Mouse (Mus musculus) cerebellum, adult 2 months (tissue): Measurements from ENCODE around the gene Prdm13. TPM values are rescaled to one million over a fixed set of nuclear protein-coding genes. Genes with fewer than 3 reads are reported as not detected.
A peak's percentile ranks its signal among the peaks of the same experiment; 100 is the strongest.

Experiments
- DNase-seq, 2 experiments: peaks; one replicate each; pipeline ENCODE4 v3.0.0; 2021
- H3K27ac ChIP-seq: fragments of 200-500 bp; 2 replicates; pipeline ENCODE4 v1.5.1; 2012; ENCODE audit warnings: low read length, control low read depth, inconsistent platforms; ENCODE audit not compliant: insufficient read depth
- H3K27me3 ChIP-seq: fragments of 200-500 bp; 2 replicates; pipeline ENCODE4 v1.6.1; 2012; ENCODE audit warnings: inconsistent platforms, mild to moderate bottlenecking, low read length, moderate library complexity; ENCODE audit not compliant: control insufficient read depth, insufficient read depth
- H3K4me1 ChIP-seq: fragments of 200-500 bp; 2 replicates; pipeline ENCODE4 v1.6.1; 2011; ENCODE audit warnings: low read length; ENCODE audit not compliant: control insufficient read depth, insufficient read depth
- H3K4me3 ChIP-seq: fragments of 200-500 bp; replicated peaks from 2 replicates; pipeline ENCODE3; 2011; ENCODE audit warnings: mild to moderate bottlenecking, low read depth, low read length, control low read depth; ENCODE audit not compliant: insufficient read depth
- CTCF ChIP-seq: fragments of 200-500 bp; IDR thresholded peaks from 2 replicates; pipeline ENCODE4 v1.5.1; 2011; ENCODE audit warnings: low read depth, mild to moderate bottlenecking, control low read depth, low read length, moderate library complexity, borderline replicate concordance; ENCODE audit not compliant: insufficient read depth
- POLR2A ChIP-seq: fragments of 200-500 bp; IDR thresholded peaks from 2 replicates; pipeline ENCODE4 v1.6.1; 2011; ENCODE audit warnings: low read length, control low read depth, borderline replicate concordance; ENCODE audit not compliant: insufficient read depth
- WGBS: fragments of 180-500 bp; shearing (Covaris S2); methylation state at CpG from one replicate; pipeline ENCODE4 v1.1.7; 2018; 5-methylcytosine and 5-hydroxymethylcytosine counted together
- polyA plus RNA-seq: library from polyadenylated mRNA; depleted of rRNA; stranded (reverse); fragments of >200 nt; gene quantifications from 2 replicates; pipeline ENCODE4 v1.2.3, GENCODE M21; 2012; rRNA removed

Prdm13 gene
- polyA plus RNA-seq = not detected in 2 replicates

DNA sequence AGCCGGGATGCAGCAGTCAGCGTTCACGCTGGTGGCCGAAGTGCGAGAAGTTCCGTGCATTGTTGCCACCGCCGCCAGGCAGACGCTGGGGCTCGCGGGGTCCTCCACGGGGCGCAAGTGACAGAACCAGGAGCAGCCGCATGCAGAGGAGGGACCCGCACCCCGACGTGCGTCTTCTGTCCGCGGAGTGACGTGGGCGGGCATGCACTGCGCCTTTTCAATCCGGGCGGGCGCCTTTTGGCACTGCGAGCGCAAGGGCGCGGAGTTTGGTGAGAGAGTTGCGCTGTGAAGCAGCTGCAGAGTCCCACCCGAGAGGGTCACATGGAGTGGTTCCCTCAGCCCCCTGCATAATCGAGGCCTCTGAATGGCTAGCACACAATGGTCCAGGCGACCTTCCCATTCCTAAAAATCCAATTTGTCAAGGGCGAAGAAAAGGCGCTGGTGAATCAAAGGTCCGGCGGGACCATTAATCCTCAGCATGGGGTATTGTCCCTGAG, at the start of gene Prdm13:
Prdm13 (minus strand) TSS at position 369 of the 497 bp plus-strand sequence.
- no peak for DNase-seq
- WGBS = 1% methylated on average over 38 of the region's 38 CpGs
- no peak for TF ChIP-seq CTCF
- TF ChIP-seq POLR2A = no peak
- Histone ChIP-seq H3K27me3 (peaks cover 21% of the 10 kb centered on the region; the same call in 1 of the 2 replicates), H3K27ac (no peak within 1 kb of the TSS), H3K4me3 (no peak within 1 kb of the TSS), H3K4me1 (no peaks in the 10 kb centered on the region)

DNA sequence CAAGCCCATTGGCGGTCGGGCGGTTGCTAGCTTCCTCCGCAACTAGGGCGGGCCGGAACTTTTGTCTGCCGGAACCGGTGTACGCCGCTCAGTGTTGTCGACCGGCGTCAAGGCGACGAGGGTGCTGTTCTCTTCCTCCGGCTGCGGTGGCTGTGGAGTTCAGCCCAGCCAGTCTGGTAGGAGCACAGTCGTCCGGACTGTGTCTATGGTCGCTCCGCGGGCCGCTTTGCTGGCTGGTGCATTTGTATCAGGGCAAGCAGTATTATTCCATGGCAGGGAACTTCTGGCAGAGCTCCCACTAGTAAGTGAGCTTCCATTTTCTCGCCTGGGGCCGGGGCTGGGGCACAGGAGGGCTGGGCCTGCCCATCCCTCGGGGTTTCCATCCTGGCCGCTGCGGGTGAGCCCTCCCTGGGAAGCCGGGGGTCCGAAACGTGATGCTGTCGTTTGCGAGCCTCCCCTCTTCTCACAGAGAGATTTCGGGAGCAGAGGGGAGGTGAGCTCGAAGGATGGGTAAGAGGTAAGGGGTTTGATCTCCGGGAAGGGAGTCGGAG, 41.9 kb upstream of the Prdm13 start, which contains the start of gene Ccnc:
Ccnc (plus strand) TSS at position 87 of the 551 bp plus-strand sequence.
- H3K4me1 ChIP-seq = no peaks in the 10 kb centered on the region
- H3K27me3 ChIP-seq = no peaks in the 10 kb centered on the region
- peak; percentile 93 to 95 for DNase-seq
- TF ChIP-seq CTCF (no peak), POLR2A (peak; percentile 93)
- H3K4me3 ChIP-seq = peak within 1 kb of the TSS; percentile 73
- under 1% methylated on average over 37 of the region's 37 CpGs for WGBS
- H3K27ac ChIP-seq = peak within 1 kb of the TSS; percentile 24; the same call in 1 of the 2 replicates

- Histone ChIP-seq H3K27me3 (no peaks in the 10 kb centered on the region), H3K27ac (0 out of 2 replicates have a peak overlapping the region, but pooled peaks have one; percentile 19), H3K4me3 (peak overlapping the region; percentile 73), H3K4me1 (no peaks in the 10 kb centered on the region)
- under 1% methylated on average over 22 of the region's 22 CpGs for WGBS
- peak; percentile 45 to 72 for DNase-seq
- TF ChIP-seq CTCF (peak; percentile 37; the same call in 1 of the 2 replicates), POLR2A (no peak)
These were observed 41.3 kb upstream of the Prdm13 start for GRCm38 (mm10) chr4:21726912-21727614.

DNA sequence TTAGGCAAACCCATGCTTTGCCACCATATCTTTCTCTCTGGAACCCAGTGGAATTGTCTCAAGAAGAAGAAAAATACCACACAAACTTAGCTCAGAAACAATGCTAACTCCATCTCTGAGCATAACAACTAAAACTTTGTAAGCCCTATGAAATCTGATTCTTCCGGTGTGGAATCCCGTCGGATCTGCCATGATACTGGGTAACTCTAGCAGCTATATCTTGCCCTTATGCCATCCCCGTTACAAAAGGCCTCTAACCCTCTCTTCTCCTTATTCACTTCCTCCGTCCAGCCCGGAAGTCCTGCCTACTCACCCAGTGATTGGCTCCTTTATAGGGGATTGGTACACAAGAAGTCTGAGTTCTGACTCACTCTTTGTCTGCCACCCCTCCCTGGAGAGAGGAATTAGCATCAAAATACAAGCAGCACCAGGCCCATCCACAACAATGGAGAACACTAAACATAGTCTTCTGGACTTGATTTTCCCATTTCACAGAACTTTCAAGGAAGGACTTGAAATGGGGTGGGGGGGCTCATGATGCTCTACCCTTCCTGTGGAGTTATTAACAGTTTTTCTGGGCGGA, 37.1 kb upstream of the Prdm13 start:
- H3K4me1 ChIP-seq = no peaks in the 10 kb centered on the region
- WGBS = 45% methylated on average over 7 of the region's 7 CpGs
- no peak overlapping the region for H3K4me3 ChIP-seq
- no peak for DNase-seq
- no peaks in the 10 kb centered on the region for H3K27me3 ChIP-seq
- H3K27ac ChIP-seq = no peak overlapping the region
- TF ChIP-seq POLR2A (no peak), CTCF (no peak)

- H3K27me3 ChIP-seq = no peaks in the 10 kb centered on the region; the same call in 1 of the 2 replicates
- 3% methylated on average over 13 of the region's 13 CpGs for WGBS
- no peaks in the 10 kb centered on the region for H3K4me1 ChIP-seq
- H3K4me3 ChIP-seq = no peak overlapping the region
- TF ChIP-seq CTCF = no peak
- TF ChIP-seq POLR2A = no peak
- no peak overlapping the region for H3K27ac ChIP-seq
- peak in 1 of 2 experiments; percentile 12 for DNase-seq
These were observed 26.4 kb upstream of the Prdm13 start for GRCm38 (mm10) chr4:21712147-21712546.

DNA sequence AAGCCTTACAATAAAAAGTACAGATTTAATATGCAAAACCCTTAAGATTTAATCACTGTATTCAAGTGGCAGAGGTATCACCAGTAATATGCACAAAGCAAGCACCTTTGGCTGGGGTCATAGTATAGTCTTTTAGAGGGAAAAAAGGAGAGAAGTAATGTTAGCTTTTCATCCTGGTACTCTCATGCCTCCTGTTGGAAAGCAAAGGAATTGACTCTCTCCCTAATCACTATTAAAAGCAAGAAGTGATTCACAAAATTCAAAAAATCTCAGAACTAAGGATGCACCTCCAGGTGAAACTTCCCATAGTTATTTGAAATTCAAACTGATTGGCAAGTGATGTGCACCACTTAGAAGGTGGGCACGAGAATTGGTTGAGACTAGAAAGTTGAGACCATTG, 19.3 kb upstream of the Prdm13 start:
- Histone ChIP-seq H3K27me3 (no peaks in the 10 kb centered on the region), H3K4me1 (no peaks in the 10 kb centered on the region), H3K27ac (no peak overlapping the region), H3K4me3 (no peak overlapping the region)
- WGBS = 46% methylated on average over 1 of the region's 1 CpGs
- TF ChIP-seq CTCF (no peak), POLR2A (no peak)
- no peak for DNase-seq

DNA sequence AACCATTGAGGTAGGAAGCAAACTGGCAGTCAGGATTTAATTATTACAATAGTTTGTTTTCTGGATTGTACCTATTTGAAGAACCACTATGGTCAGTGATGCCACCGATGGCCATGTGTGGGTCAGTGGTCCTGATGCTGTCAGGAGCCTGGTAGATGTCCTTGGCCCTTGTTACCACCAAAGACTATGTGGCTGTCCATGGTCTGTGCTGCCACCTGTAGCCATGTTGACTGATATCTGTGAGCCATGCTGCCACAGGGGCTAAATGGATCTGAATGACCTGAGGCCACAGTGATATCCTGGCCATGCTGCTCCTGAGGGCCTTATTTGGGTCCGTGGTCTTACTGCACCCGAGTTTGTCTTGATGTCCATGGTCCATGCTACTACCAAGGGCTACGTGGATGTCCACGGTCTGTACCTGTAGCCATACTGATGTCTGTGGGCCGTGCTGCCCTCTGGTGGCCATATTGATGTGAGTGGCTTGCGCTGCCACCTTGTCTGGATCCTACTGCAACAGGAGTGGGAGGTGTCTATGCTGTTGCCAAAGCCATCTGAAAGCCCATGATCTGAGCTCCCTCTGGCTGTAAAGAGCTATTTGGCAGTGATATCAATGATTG, 10.0 kb upstream of the Prdm13 start:
- TF ChIP-seq CTCF (peak; percentile 67), POLR2A (no peak)
- Histone ChIP-seq H3K27me3 (no peaks in the 10 kb centered on the region; the same call in 1 of the 2 replicates), H3K4me3 (no peak overlapping the region), H3K4me1 (no peaks in the 10 kb centered on the region), H3K27ac (no peak overlapping the region)
- WGBS = 29% methylated on average over 7 of the region's 7 CpGs
- DNase-seq = peak; percentile 39 to 50
